Mouse (Mus musculus) Muller cell, postnatal 12 days (primary cell): ENCODE measurements around the gene Myh9.

ENCODE experiments used
- DNase-seq: peaks from one replicate; pipeline ENCODE4 v3.0.0-alpha.2; 2015; ENCODE audit errors: inconsistent ontology term

The Myh9 gene

DNA sequence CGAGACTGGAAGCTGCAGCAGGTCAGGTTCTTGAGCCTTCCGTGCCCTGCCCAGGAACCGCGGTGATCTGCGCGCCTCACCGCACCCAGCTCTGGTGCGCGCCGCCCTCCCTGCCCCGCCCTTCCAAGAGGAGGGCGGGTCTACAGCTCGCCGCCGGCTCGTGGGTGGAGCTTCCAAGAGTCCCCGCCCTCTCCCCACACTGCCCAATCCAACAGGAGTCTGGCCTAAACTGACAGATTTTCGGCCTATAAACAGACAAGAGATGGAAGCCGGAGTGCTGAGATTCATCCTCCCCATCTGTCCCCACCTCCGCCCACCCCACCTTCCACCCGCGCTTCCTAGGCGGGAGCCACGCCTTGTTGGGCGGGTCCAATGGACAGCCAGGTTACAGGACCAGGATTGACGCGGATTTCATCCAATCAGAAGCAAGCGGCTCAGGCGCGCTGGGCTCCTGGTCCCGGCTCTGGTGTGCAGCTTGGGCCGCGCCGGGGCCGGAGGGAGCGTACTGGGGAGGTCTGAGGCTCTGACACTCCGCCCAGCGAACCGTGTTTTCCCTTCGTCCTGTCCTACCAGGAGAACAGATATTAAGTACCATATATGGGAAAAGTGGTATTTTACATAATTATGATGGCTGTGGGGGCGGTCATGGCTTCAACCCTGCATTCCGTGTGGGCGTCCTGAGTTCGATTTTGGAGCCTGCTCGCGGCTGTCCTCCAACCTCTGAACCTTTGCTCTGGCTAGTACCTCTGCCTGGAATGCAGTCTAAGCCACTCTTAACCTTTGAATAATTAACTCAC, at the start of gene Myh9:
Gene Myh9 (minus strand): TSS at position 129 of the 797 bp plus-strand sequence.
- peak; percentile 100 for DNase-seq

- no peak for DNase-seq
Measured at GRCm38 (mm10) chr15:77891766-77892165, 49.8 kb upstream of the Myh9 start.

- no peak for DNase-seq
Measured at GRCm38 (mm10) chr15:77889761-77890422, 47.9 kb upstream of the Myh9 start.

- peak; percentile 94 for DNase-seq
Measured at GRCm38 (mm10) chr15:77888286-77888685, 46.3 kb upstream of the Myh9 start.

DNA sequence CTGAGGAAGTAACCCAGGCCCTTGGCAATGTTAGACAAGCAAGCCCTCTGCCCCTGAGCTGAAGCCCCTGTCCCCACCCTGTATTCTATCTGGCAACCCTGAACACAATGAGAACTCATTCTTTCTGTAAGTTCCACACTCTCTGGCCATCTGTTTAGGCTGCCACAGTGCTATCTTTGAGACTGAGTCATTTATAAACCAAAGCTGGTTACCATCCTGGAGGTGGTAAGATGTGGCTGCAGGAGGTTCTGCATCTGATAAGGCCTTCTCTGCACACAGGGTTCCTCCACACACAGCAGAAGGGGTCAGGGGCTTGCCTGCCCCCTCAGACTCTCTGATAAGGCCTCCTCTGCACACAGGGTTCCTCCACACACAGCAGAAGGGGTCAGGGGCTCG, 45.1 kb upstream of the Myh9 start:
- DNase-seq = peak; percentile 37

- no peak for DNase-seq
Measured at GRCm38 (mm10) chr15:77886369-77887092, 44.6 kb upstream of the Myh9 start.

GRCm38 (mm10) chr15:77885945-77886344, 44.0 kb upstream of the Myh9 start:
- DNase-seq = no peak

DNA sequence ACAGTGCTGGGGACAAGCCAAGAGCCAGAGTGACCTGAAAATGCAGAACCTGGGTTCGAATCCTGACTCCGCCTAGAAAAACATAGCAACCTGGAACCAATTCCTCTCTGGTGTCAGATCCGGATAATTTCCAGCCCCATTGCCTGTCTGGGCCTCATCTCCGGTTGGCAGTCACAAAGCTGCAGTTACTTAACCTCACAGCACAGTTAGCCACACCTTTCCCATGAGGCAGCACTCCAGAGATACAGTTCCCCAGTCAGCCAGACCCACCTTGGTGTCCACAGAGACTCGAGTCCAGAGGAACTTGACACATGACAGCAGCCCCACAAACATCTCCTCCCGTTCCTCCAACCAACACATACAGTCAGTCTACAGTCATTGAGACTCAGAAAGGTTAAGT, 43.2 kb upstream of the Myh9 start:
- DNase-seq = no peak

GRCm38 (mm10) chr15:77883697-77884010, 41.7 kb upstream of the Myh9 start:
- DNase-seq = no peak

GRCm38 (mm10) chr15:77882797-77883696, 41.1 kb upstream of the Myh9 start:
- peak; percentile 77 for DNase-seq

- DNase-seq = no peak
Measured at GRCm38 (mm10) chr15:77882297-77882696, 40.3 kb upstream of the Myh9 start.

- no peak for DNase-seq
Measured at GRCm38 (mm10) chr15:77881698-77882097, 39.7 kb upstream of the Myh9 start.

GRCm38 (mm10) chr15:77880738-77881137, 38.8 kb upstream of the Myh9 start:
- DNase-seq = no peak

DNA sequence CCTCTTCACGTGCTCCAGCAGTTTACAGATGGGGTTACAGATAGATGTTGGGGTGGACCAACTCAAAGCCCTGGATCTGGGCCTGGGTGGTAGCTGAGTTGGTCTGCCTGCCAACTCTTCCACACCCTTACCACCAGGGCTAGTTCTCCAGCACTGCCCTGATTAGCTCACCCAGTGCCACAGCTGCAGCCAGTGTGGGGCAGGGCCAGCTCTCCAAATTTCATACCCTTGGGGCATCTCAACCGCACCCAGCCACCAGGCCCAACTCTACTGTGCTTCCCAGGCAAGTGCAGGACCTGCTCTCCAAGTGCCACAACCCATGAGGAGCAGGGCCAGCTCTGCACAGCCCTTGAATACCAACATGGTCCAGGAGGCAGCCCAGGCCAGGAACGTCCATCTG, 37.8 kb upstream of the Myh9 start:
- no peak for DNase-seq

DNA sequence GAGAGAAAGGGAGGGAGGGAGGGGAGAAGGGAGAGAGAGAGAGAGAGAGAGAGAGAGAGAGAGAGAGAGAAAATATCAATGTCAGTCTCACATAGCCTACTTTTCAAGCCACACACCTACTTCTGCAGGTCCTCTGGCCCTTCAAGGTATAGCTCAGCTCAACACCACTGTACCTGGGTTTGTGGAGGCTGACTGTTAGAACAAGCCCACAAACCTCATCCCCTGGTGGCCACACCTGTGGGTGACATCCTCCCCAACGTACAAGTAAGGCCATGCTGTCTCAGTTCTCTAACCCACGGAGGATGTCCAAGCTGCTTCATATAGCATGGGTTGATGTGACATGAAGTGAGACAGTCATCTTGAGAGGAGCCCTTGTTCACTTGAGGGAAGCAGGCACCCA, 35.2 kb upstream of the Myh9 start:
- DNase-seq = no peak

DNA sequence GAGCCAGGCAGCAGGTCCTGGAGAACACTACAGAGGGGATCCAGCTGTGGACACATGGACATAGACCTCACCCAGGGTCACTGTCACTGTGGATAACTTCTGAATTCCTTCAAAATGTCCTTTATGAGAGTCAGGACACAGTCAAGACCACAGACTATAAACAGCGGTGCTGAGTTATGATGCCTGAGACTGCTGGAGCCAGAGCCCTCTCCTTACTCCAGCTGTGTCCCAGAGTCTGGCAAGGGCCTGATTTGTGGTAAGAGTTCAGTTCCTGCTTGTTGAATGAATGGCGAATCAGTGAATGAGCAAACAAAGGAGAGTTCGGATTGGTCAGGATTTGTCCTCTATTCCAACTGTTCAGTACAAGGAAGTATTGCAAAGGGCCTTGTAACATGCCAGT, 34.7 kb upstream of the Myh9 start:
- no peak for DNase-seq

DNA sequence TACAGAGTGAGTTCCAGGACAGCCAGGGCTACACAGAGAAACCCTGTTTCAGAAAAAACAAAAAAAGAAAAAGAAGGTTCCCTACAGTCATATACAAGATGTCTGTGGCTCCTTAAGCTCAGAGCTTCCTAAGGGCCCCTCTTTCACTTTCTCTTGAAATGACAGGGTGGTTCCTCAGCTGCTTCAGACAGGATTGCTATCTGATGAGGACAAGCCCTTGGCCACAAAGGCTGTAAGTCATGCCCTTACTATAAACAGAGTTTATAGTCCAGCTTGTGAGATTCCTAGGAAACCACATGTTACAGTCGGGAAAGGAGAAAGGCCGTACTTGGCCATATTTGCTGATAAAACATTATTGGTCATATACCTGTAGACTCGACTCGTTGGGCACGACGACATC, 34.0 kb upstream of the Myh9 start:
- no peak for DNase-seq

DNA sequence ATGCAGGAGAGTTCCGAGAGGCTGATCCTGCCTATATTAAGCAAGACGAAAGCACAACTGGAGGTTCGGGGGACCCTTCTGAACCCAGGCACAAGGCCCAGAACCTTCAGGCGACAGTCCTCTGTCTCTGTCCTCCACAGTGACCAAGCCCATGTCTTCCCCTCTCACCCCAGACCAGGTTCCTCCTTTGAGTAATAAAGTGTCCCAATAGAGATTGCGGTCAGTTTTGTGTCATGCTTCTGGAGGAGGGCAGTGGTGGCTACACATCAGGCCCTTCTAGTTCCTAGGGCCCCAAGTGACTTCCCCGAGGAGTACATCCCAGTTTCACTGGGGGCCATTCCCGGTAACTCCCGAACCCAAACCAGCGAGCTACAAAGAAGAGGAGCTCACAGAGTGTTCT, 32.8 kb upstream of the Myh9 start:
- DNase-seq = no peak

DNA sequence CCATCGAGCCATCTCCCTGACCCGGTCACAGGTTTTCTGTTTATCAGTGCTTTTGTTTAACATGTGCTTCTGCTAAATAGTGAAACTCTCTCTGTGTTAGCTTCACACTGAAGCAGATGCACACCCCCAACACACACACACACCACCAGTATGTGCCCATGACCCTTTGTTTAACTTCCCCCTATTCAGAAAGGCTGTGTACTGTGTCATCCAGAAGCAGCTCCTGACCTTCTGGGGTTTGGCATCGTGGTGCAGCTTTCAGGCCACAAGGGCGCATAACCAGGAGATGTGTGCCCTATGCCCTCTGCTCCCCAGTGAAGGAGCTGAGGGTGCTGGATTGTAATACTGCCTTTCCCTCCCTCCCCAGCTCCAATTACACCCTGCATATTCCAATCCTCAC, 32.3 kb upstream of the Myh9 start:
- DNase-seq = no peak

- no peak for DNase-seq
Measured at GRCm38 (mm10) chr15:77873564-77873963, 31.6 kb upstream of the Myh9 start.

DNA sequence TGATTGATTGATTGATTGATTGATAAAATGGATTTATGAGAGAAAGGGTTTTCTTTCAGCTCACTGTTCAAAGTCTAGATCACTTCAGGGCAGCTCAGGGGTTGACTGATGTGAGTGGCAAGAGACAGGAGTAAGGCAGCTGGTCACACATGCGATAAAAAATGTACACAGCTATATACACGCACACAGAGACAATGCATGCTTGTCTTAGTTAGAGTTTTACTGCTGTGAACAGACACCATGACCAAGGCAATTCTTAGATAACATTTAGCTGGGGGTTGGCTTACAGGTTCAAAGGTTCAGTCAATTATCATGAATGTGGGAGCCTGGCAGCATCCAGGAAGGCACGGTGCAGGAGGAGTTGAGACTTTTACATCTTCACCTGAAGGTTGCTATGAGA, 31.0 kb upstream of the Myh9 start:
- DNase-seq = no peak

- no peak for DNase-seq
Measured at GRCm38 (mm10) chr15:77868340-77868739, 26.4 kb upstream of the Myh9 start.
